Mouse (Mus musculus) forebrain, embryonic 11.5 days (tissue): ENCODE data around the gene Oprm1. TPM values are rescaled to one million over a fixed set of nuclear protein-coding genes. Genes with fewer than 3 reads are reported as not detected.

Source experiments
- ATAC-seq: fragments of 200-750 bp; cut with Nextera tagmentation; replicated peaks from 2 replicates; pipeline ENCODE4 v1.8.0; 2017; ENCODE audit warnings: moderate TSS enrichment; ENCODE audit not compliant: low FRiP score
- DNase-seq: peaks from one replicate; pipeline ENCODE4 v3.0.0-alpha.2; 2017; ENCODE audit warnings: low spot score
- H3K27ac ChIP-seq: fragments of 300-500 bp; sonication (generic); 2 replicates; pipeline ENCODE4 v1.5.1; 2014; ENCODE audit warnings: low read depth, low read length
- H3K27me3 ChIP-seq: fragments of 300-500 bp; sonication (generic); 2 replicates; pipeline ENCODE4 v1.6.1; 2014; ENCODE audit warnings: mild to moderate bottlenecking, low read length, mixed read lengths; ENCODE audit not compliant: control insufficient read depth, insufficient read depth
- H3K36me3 ChIP-seq: fragments of 300-500 bp; sonication (generic); 2 replicates; pipeline ENCODE4 v1.6.1; 2014; ENCODE audit warnings: mild to moderate bottlenecking, low read length, moderate library complexity, mixed read lengths; ENCODE audit not compliant: control insufficient read depth, insufficient read depth
- H3K4me1 ChIP-seq: fragments of 300-500 bp; sonication (generic); replicated peaks from 2 replicates; pipeline ENCODE4 v1.6.1; 2014; ENCODE audit warnings: low read length, mixed read lengths; ENCODE audit not compliant: control insufficient read depth, insufficient read depth
- H3K4me2 ChIP-seq: fragments of 300-500 bp; sonication (generic); 2 replicates; pipeline ENCODE4 v1.6.1; 2014; ENCODE audit warnings: low read depth, mild to moderate bottlenecking, low read length, moderate library complexity, mixed read lengths; ENCODE audit not compliant: severe bottlenecking
- H3K4me3 ChIP-seq: fragments of 300-500 bp; sonication (generic); 2 replicates; pipeline ENCODE4 v1.5.1; 2014; ENCODE audit warnings: low read depth, low read length
- H3K9ac ChIP-seq: fragments of 300-500 bp; sonication (generic); 2 replicates; pipeline ENCODE4 v1.6.1; 2014; ENCODE audit warnings: low read length
- H3K9me3 ChIP-seq: fragments of 300-500 bp; sonication (generic); 2 replicates; pipeline ENCODE4 v1.6.1; 2016; ENCODE audit warnings: low read length, mixed read lengths; ENCODE audit not compliant: control insufficient read depth
- WGBS: fragments of 180-500 bp; shearing (Covaris S2); extraction: QIAGEN DNeasy Blood & Tissue Kit; methylation state at CpG from one replicate; pipeline ENCODE4 v1.1.7; 2014; 5-methylcytosine and 5-hydroxymethylcytosine counted together
- polyA plus RNA-seq: library from polyadenylated mRNA; unstranded; fragments of >200 nt; fragmentation: Nextera tagmentation; extraction: Ambion mirVana; gene quantifications from 2 replicates; pipeline ENCODE4 v1.2.1, GENCODE M21; 2014

The Oprm1 gene
- polyA plus RNA-seq, 1 experiment from 2014 or later = not detected

GRCm38 (mm10) chr10:6930889-6931288, 172.6 kb downstream of the Oprm1 start:
- Histone ChIP-seq H3K4me2 (no peak overlapping the region), H3K4me3 (no peak overlapping the region), H3K27me3 (no peaks in the 10 kb centered on the region), H3K9me3 (no peaks in the 10 kb centered on the region), H3K27ac (no peak overlapping the region), H3K4me1 (no peaks in the 10 kb centered on the region), H3K9ac (no peak overlapping the region), H3K36me3 (no peaks in the 10 kb centered on the region)
- 79% methylated on average over 2 of the region's 2 CpGs for WGBS
- ATAC-seq (no peak), DNase-seq (no peak)

- Histone ChIP-seq H3K27me3 (no peaks in the 10 kb centered on the region), H3K4me1 (no peaks in the 10 kb centered on the region), H3K27ac (no peak overlapping the region), H3K9me3 (no peaks in the 10 kb centered on the region), H3K9ac (no peak overlapping the region), H3K4me2 (no peak overlapping the region), H3K36me3 (no peaks in the 10 kb centered on the region), H3K4me3 (no peak overlapping the region)
- 66% methylated on average over 3 of the region's 3 CpGs for WGBS
- DNase-seq = no peak
- no peak for ATAC-seq
Measured at GRCm38 (mm10) chr10:6934776-6935175, 176.5 kb downstream of the Oprm1 start.

- Histone ChIP-seq H3K4me3 (no peak overlapping the region), H3K4me1 (no peaks in the 10 kb centered on the region), H3K9ac (no peak overlapping the region), H3K27ac (no peak overlapping the region), H3K4me2 (no peak overlapping the region), H3K9me3 (no peaks in the 10 kb centered on the region), H3K27me3 (no peaks in the 10 kb centered on the region), H3K36me3 (no peaks in the 10 kb centered on the region)
- DNase-seq (no peak), ATAC-seq (no peak)
- 93% methylated on average over 4 of the region's 4 CpGs for WGBS
Measured at GRCm38 (mm10) chr10:6936671-6937425, 178.5 kb downstream of the Oprm1 start.

GRCm38 (mm10) chr10:6953115-6953514, 194.8 kb downstream of the Oprm1 start:
- 83% methylated on average over 1 of the region's 1 CpGs for WGBS
- H3K9me3 ChIP-seq = no peaks in the 10 kb centered on the region
- H3K27ac ChIP-seq = no peak overlapping the region
- H3K27me3 ChIP-seq = no peaks in the 10 kb centered on the region
- DNase-seq (no peak), ATAC-seq (no peak)
- no peaks in the 10 kb centered on the region for H3K4me1 ChIP-seq
- no peaks in the 10 kb centered on the region for H3K36me3 ChIP-seq
- no peak overlapping the region for H3K4me2 ChIP-seq
- H3K9ac ChIP-seq = no peak overlapping the region
- no peak overlapping the region for H3K4me3 ChIP-seq

GRCm38 (mm10) chr10:6954533-6954932, 196.2 kb downstream of the Oprm1 start:
- Histone ChIP-seq H3K27ac (no peak overlapping the region), H3K9me3 (no peaks in the 10 kb centered on the region), H3K4me1 (no peaks in the 10 kb centered on the region), H3K36me3 (no peaks in the 10 kb centered on the region), H3K27me3 (no peaks in the 10 kb centered on the region), H3K4me3 (no peak overlapping the region), H3K9ac (no peak overlapping the region), H3K4me2 (no peak overlapping the region)
- no peak for DNase-seq
- ATAC-seq = no peak

GRCm38 (mm10) chr10:6956357-6956756, 198.1 kb downstream of the Oprm1 start:
- Histone ChIP-seq H3K9me3 (no peaks in the 10 kb centered on the region), H3K4me3 (no peak overlapping the region), H3K27ac (no peak overlapping the region), H3K4me1 (no peaks in the 10 kb centered on the region), H3K27me3 (no peaks in the 10 kb centered on the region), H3K36me3 (no peaks in the 10 kb centered on the region), H3K9ac (no peak overlapping the region), H3K4me2 (no peak overlapping the region)
- no peak for DNase-seq
- ATAC-seq = no peak
- 88% methylated on average over 2 of the region's 2 CpGs for WGBS

GRCm38 (mm10) chr10:6958791-6959190, 200.5 kb downstream of the Oprm1 start:
- 77% methylated on average over 5 of the region's 5 CpGs for WGBS

GRCm38 (mm10) chr10:6967588-6968242, 209.4 kb downstream of the Oprm1 start:
- Histone ChIP-seq H3K36me3 (no peaks in the 10 kb centered on the region), H3K4me3 (no peak overlapping the region), H3K9me3 (no peaks in the 10 kb centered on the region), H3K27ac (no peak overlapping the region), H3K27me3 (no peaks in the 10 kb centered on the region), H3K9ac (no peak overlapping the region), H3K4me1 (no peaks in the 10 kb centered on the region), H3K4me2 (no peak overlapping the region)
- 83% methylated on average over 8 of the region's 8 CpGs for WGBS
- DNase-seq = no peak
- no peak for ATAC-seq

More at GRCm38 (mm10) chr10:6958791-6959190, 200.5 kb downstream of the Oprm1 start:
- H3K27me3 ChIP-seq = no peaks in the 10 kb centered on the region
- no peak for ATAC-seq
- no peak overlapping the region for H3K27ac ChIP-seq
- DNase-seq = no peak
- H3K4me3 ChIP-seq = no peak overlapping the region
- no peak overlapping the region for H3K9ac ChIP-seq
- no peak overlapping the region for H3K4me2 ChIP-seq
- H3K9me3 ChIP-seq = no peaks in the 10 kb centered on the region
- no peaks in the 10 kb centered on the region for H3K36me3 ChIP-seq
- no peaks in the 10 kb centered on the region for H3K4me1 ChIP-seq

- Histone ChIP-seq H3K4me2 (no peak overlapping the region), H3K9me3 (no peaks in the 10 kb centered on the region), H3K36me3 (no peaks in the 10 kb centered on the region), H3K27ac (no peak overlapping the region), H3K4me1 (no peaks in the 10 kb centered on the region), H3K9ac (no peak overlapping the region), H3K4me3 (no peak overlapping the region), H3K27me3 (no peaks in the 10 kb centered on the region)
- 81% methylated on average over 1 of the region's 1 CpGs for WGBS
- ATAC-seq (no peak), DNase-seq (no peak)
Measured at GRCm38 (mm10) chr10:6968334-6968733, 210.0 kb downstream of the Oprm1 start.
